Mouse (Mus musculus) C2C12 (cell line): ENCODE data around the gene Ncoa6.

ENCODE experiments used
- CTCF ChIP-seq: IDR thresholded peaks from one replicate; pipeline ENCODE4 v1.5.1; 2011; ENCODE audit not compliant: control insufficient read depth, insufficient read depth, insufficient read length
- FOSL1 ChIP-seq: IDR thresholded peaks from one replicate; pipeline ENCODE4 v1.8.0; 2011; ENCODE audit warnings: mild to moderate bottlenecking, low read length; ENCODE audit not compliant: poor library complexity, insufficient read depth, severe bottlenecking

- TF ChIP-seq CTCF: no peak
- TF ChIP-seq FOSL1: no peak
Measured at GRCm38 (mm10) chr2:155382332-155382700, 91.4 kb downstream of the Ncoa6 start.
